Mouse (Mus musculus) embryonic fibroblast, embryonic 13.5 days (primary cell): ENCODE data around the gene Pnkd.

Experiments
- CTCF ChIP-seq: IDR thresholded peaks from 2 replicates; pipeline ENCODE4 v1.5.1; 2011; ENCODE audit warnings: mild to moderate bottlenecking, control low read depth, low read length, moderate library complexity, borderline replicate concordance; ENCODE audit not compliant: insufficient read depth
- POLR2A ChIP-seq: IDR thresholded peaks from 2 replicates; pipeline ENCODE4 v1.6.1; 2011; ENCODE audit warnings: low read depth, mild to moderate bottlenecking, control low read depth, low read length, moderate library complexity

DNA sequence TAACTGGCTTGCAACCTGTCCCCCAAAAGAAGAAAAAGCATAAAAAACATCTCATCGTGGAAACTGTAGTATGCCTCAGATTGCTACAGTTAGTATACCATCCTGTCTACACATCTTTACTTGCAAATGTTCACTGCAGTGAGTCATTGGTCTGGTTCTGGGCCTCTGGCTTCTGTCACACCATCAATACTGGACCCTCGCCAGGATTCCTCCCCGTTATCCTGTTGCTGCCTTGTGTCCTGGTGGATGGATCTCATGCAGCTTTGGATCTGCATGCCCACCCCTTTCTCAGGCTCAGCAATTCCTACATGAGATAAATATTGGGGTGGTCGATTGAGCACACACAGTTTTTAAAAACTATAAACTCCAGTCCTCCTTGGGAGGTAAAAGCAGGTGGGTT lies 13.1 kb upstream of the Pnkd start:
- no peak for TF ChIP-seq POLR2A
- TF ChIP-seq CTCF: no peak
